Mouse (Mus musculus): Measurements from ENCODE around the gene Dynlt1c. TPM values are rescaled to one million over a fixed set of nuclear protein-coding genes. Genes with fewer than 3 reads are reported as not detected.
"Not testable (repeated sequence)": the region's sequence is repeated elsewhere in the genome, so short reads cannot be mapped to it uniquely, and the experiment has no call there.

Gene Dynlt1c
- total RNA-seq, 1 experiment, result 16.8 TPM

GRCm38 (mm10) chr17:6575376-6575775 is 26.1 kb upstream of the Dynlt1c start:
- H3K9me3 ChIP-seq (ENCODE audit: control insufficient read depth, insufficient read depth, low read depth, low read length); H3K36me3 ChIP-seq (ENCODE audit: control insufficient read depth, insufficient read depth, low read length, poor library complexity, severe bottlenecking); H3K4me3 ChIP-seq (ENCODE audit: insufficient read depth in 1 of 2, low read depth in 1 of 2, low read length in 2 of 2, poor library complexity in 1 of 2, severe bottlenecking in 1 of 2); H3K27ac ChIP-seq (ENCODE audit: insufficient read depth, low read depth, low read length, poor library complexity, severe bottlenecking); DNase-seq (ENCODE audit: low read depth, low spot score); H3K9ac ChIP-seq (ENCODE audit: insufficient read depth, low read depth, low read length, poor library complexity, severe bottlenecking); H3K4me1 ChIP-seq (ENCODE audit: control insufficient read depth in 2 of 2, insufficient read depth in 2 of 2, low read length in 2 of 2, poor library complexity in 1 of 2); in situ Hi-C loops (cut with MboI; ENCODE audit: low sequenced_read_pairs in 2 of 2, unreplicated experiment in 2 of 2): not testable (repeated sequence)

- DNase-seq (ENCODE audit: low read depth, low spot score); in situ Hi-C loops (cut with MboI; ENCODE audit: low sequenced_read_pairs in 2 of 2, unreplicated experiment in 2 of 2); H3K4me1 ChIP-seq (ENCODE audit: control insufficient read depth in 2 of 2, insufficient read depth in 2 of 2, low read length in 2 of 2, poor library complexity in 1 of 2); H3K9me3 ChIP-seq (ENCODE audit: control insufficient read depth, insufficient read depth, low read depth, low read length); H3K9ac ChIP-seq (ENCODE audit: insufficient read depth, low read depth, low read length, poor library complexity, severe bottlenecking); H3K4me3 ChIP-seq (ENCODE audit: insufficient read depth in 1 of 2, low read depth in 1 of 2, low read length in 2 of 2, poor library complexity in 1 of 2, severe bottlenecking in 1 of 2); H3K36me3 ChIP-seq (ENCODE audit: control insufficient read depth, insufficient read depth, low read length, poor library complexity, severe bottlenecking); H3K27ac ChIP-seq (ENCODE audit: insufficient read depth, low read depth, low read length, poor library complexity, severe bottlenecking): not testable (repeated sequence)
Observed at GRCm38 (mm10) chr17:6588672-6589071, 12.8 kb upstream of the Dynlt1c start.

GRCm38 (mm10) chr17:6592109-6592508 is 9.4 kb upstream of the Dynlt1c start:
- H3K4me1 ChIP-seq (ENCODE audit: control insufficient read depth in 2 of 2, insufficient read depth in 2 of 2, low read length in 2 of 2, poor library complexity in 1 of 2); H3K27ac ChIP-seq (ENCODE audit: insufficient read depth, low read depth, low read length, poor library complexity, severe bottlenecking); H3K36me3 ChIP-seq (ENCODE audit: control insufficient read depth, insufficient read depth, low read length, poor library complexity, severe bottlenecking); H3K4me3 ChIP-seq (ENCODE audit: insufficient read depth in 1 of 2, low read depth in 1 of 2, low read length in 2 of 2, poor library complexity in 1 of 2, severe bottlenecking in 1 of 2); DNase-seq (ENCODE audit: low read depth, low spot score); in situ Hi-C loops (cut with MboI; ENCODE audit: low sequenced_read_pairs in 2 of 2, unreplicated experiment in 2 of 2); H3K9me3 ChIP-seq (ENCODE audit: control insufficient read depth, insufficient read depth, low read depth, low read length); H3K9ac ChIP-seq (ENCODE audit: insufficient read depth, low read depth, low read length, poor library complexity, severe bottlenecking): not testable (repeated sequence)

GRCm38 (mm10) chr17:6593896-6594295 is 7.6 kb upstream of the Dynlt1c start:
- H3K9me3 ChIP-seq (ENCODE audit: control insufficient read depth, insufficient read depth, low read depth, low read length); H3K36me3 ChIP-seq (ENCODE audit: control insufficient read depth, insufficient read depth, low read length, poor library complexity, severe bottlenecking); H3K27ac ChIP-seq (ENCODE audit: insufficient read depth, low read depth, low read length, poor library complexity, severe bottlenecking); H3K4me3 ChIP-seq (ENCODE audit: insufficient read depth in 1 of 2, low read depth in 1 of 2, low read length in 2 of 2, poor library complexity in 1 of 2, severe bottlenecking in 1 of 2); H3K9ac ChIP-seq (ENCODE audit: insufficient read depth, low read depth, low read length, poor library complexity, severe bottlenecking); H3K4me1 ChIP-seq (ENCODE audit: control insufficient read depth in 2 of 2, insufficient read depth in 2 of 2, low read length in 2 of 2, poor library complexity in 1 of 2); DNase-seq (ENCODE audit: low read depth, low spot score); in situ Hi-C loops (cut with MboI; ENCODE audit: low sequenced_read_pairs in 2 of 2, unreplicated experiment in 2 of 2): not testable (repeated sequence)

- H3K4me1 ChIP-seq (ENCODE audit: control insufficient read depth in 2 of 2, insufficient read depth in 2 of 2, low read length in 2 of 2, poor library complexity in 1 of 2); H3K27ac ChIP-seq (ENCODE audit: insufficient read depth, low read depth, low read length, poor library complexity, severe bottlenecking); in situ Hi-C loops (cut with MboI; ENCODE audit: low sequenced_read_pairs in 2 of 2, unreplicated experiment in 2 of 2); H3K4me3 ChIP-seq (ENCODE audit: insufficient read depth in 1 of 2, low read depth in 1 of 2, low read length in 2 of 2, poor library complexity in 1 of 2, severe bottlenecking in 1 of 2); H3K36me3 ChIP-seq (ENCODE audit: control insufficient read depth, insufficient read depth, low read length, poor library complexity, severe bottlenecking); H3K9ac ChIP-seq (ENCODE audit: insufficient read depth, low read depth, low read length, poor library complexity, severe bottlenecking); DNase-seq (ENCODE audit: low read depth, low spot score); H3K9me3 ChIP-seq (ENCODE audit: control insufficient read depth, insufficient read depth, low read depth, low read length): not testable (repeated sequence)
Observed at GRCm38 (mm10) chr17:6595776-6596497, 5.5 kb upstream of the Dynlt1c start.

- in situ Hi-C loops (cut with MboI; ENCODE audit: low sequenced_read_pairs in 2 of 2, unreplicated experiment in 2 of 2); H3K4me1 ChIP-seq (ENCODE audit: control insufficient read depth in 2 of 2, insufficient read depth in 2 of 2, low read length in 2 of 2, poor library complexity in 1 of 2); H3K9me3 ChIP-seq (ENCODE audit: control insufficient read depth, insufficient read depth, low read depth, low read length): not testable (repeated sequence)
Observed at GRCm38 (mm10) chr17:6598356-6598755, 3.1 kb upstream of the Dynlt1c start.

GRCm38 (mm10) chr17:6600216-6600911 is 1.1 kb upstream of the Dynlt1c start:
- H3K27ac ChIP-seq (ENCODE audit: insufficient read depth, low read depth, low read length, poor library complexity, severe bottlenecking); H3K36me3 ChIP-seq (ENCODE audit: control insufficient read depth, insufficient read depth, low read length, poor library complexity, severe bottlenecking); H3K4me1 ChIP-seq (ENCODE audit: control insufficient read depth in 2 of 2, insufficient read depth in 2 of 2, low read length in 2 of 2, poor library complexity in 1 of 2); H3K9ac ChIP-seq (ENCODE audit: insufficient read depth, low read depth, low read length, poor library complexity, severe bottlenecking); in situ Hi-C loops (cut with MboI; ENCODE audit: low sequenced_read_pairs in 2 of 2, unreplicated experiment in 2 of 2); H3K4me3 ChIP-seq (ENCODE audit: insufficient read depth in 1 of 2, low read depth in 1 of 2, low read length in 2 of 2, poor library complexity in 1 of 2, severe bottlenecking in 1 of 2); DNase-seq (ENCODE audit: low read depth, low spot score); H3K9me3 ChIP-seq (ENCODE audit: control insufficient read depth, insufficient read depth, low read depth, low read length): not testable (repeated sequence)

More at GRCm38 (mm10) chr17:6598356-6598755, 3.1 kb upstream of the Dynlt1c start:
- DNase-seq (ENCODE audit: low read depth, low spot score); H3K36me3 ChIP-seq (ENCODE audit: control insufficient read depth, insufficient read depth, low read length, poor library complexity, severe bottlenecking); H3K27ac ChIP-seq (ENCODE audit: insufficient read depth, low read depth, low read length, poor library complexity, severe bottlenecking); H3K9ac ChIP-seq (ENCODE audit: insufficient read depth, low read depth, low read length, poor library complexity, severe bottlenecking); H3K4me3 ChIP-seq (ENCODE audit: insufficient read depth in 1 of 2, low read depth in 1 of 2, low read length in 2 of 2, poor library complexity in 1 of 2, severe bottlenecking in 1 of 2): not testable (repeated sequence)

GRCm38 (mm10) chr17:6602205-6602604 is 734 bp downstream of the Dynlt1c start:
- in situ Hi-C loops (cut with MboI; ENCODE audit: low sequenced_read_pairs in 2 of 2, unreplicated experiment in 2 of 2); DNase-seq (ENCODE audit: low read depth, low spot score); H3K36me3 ChIP-seq (ENCODE audit: control insufficient read depth, insufficient read depth, low read length, poor library complexity, severe bottlenecking); H3K27ac ChIP-seq (ENCODE audit: insufficient read depth, low read depth, low read length, poor library complexity, severe bottlenecking); H3K4me3 ChIP-seq (ENCODE audit: insufficient read depth in 1 of 2, low read depth in 1 of 2, low read length in 2 of 2, poor library complexity in 1 of 2, severe bottlenecking in 1 of 2); H3K4me1 ChIP-seq (ENCODE audit: control insufficient read depth in 2 of 2, insufficient read depth in 2 of 2, low read length in 2 of 2, poor library complexity in 1 of 2); H3K9ac ChIP-seq (ENCODE audit: insufficient read depth, low read depth, low read length, poor library complexity, severe bottlenecking); H3K9me3 ChIP-seq (ENCODE audit: control insufficient read depth, insufficient read depth, low read depth, low read length): not testable (repeated sequence)
